Mouse (Mus musculus): ENCODE data around the gene Egf. TPM values are rescaled to one million over a fixed set of nuclear protein-coding genes. Genes with fewer than 3 reads are reported as not detected.

Egf gene
- polyA plus RNA-seq, 1 experiment from 2014 or later, result 1.8 TPM

GRCm38 (mm10) chr3:129652476-129652875 is 102.6 kb downstream of the Egf start:
- Histone ChIP-seq H3K9me3 (ENCODE audit: control insufficient read depth, low read length) (no peaks in the 10 kb centered on the region), H3K4me1 (replicated peaks; ENCODE audit: control insufficient read depth, insufficient read depth, low read length) (0 out of 2 replicates have a peak, but pooled peaks cover 6% of the 10 kb centered on the region), H3K4me2 (ENCODE audit: low read length) (no peak overlapping the region), H3K27me3 (replicated peaks; ENCODE audit: control insufficient read depth, insufficient read depth, low read length) (no peaks in the 10 kb centered on the region), H3K9ac (ENCODE audit: low read length) (no peak overlapping the region), H3K4me3 (ENCODE audit: low read depth, low read length) (no peak overlapping the region), H3K36me3 (ENCODE audit: control insufficient read depth, insufficient read depth, low read length) (no peaks in the 10 kb centered on the region), H3K27ac (ENCODE audit: low read depth) (no peak overlapping the region)
- 85% methylated on average over 4 of the region's 4 CpGs for WGBS
- ATAC-seq (replicated peaks; ENCODE audit: low FRiP score, low TSS enrichment, low read depth) (no peak), DNase-seq (ENCODE audit: low spot score) (no peak)

GRCm38 (mm10) chr3:129651765-129652164 is 103.4 kb downstream of the Egf start:
- no peak overlapping the region for H3K4me2 ChIP-seq (ENCODE audit: low read length)
- H3K4me1 ChIP-seq (replicated peaks; ENCODE audit: control insufficient read depth, insufficient read depth, low read length), result 0 out of 2 replicates have a peak, but pooled peaks cover 6% of the 10 kb centered on the region
- H3K9ac ChIP-seq (ENCODE audit: low read length), result no peak overlapping the region
- H3K27me3 ChIP-seq (replicated peaks; ENCODE audit: control insufficient read depth, insufficient read depth, low read length), result no peaks in the 10 kb centered on the region
- DNase-seq (ENCODE audit: low spot score) (no peak), ATAC-seq (replicated peaks; ENCODE audit: low FRiP score, low TSS enrichment, low read depth) (no peak)
- no peaks in the 10 kb centered on the region for H3K9me3 ChIP-seq (ENCODE audit: control insufficient read depth, low read length)
- WGBS, result 90% methylated on average over 8 of the region's 8 CpGs
- H3K4me3 ChIP-seq (ENCODE audit: low read depth, low read length), result no peak overlapping the region
- H3K27ac ChIP-seq (ENCODE audit: low read depth), result no peak overlapping the region
- no peaks in the 10 kb centered on the region for H3K36me3 ChIP-seq (ENCODE audit: control insufficient read depth, insufficient read depth, low read length)

- 0 out of 2 replicates have a peak, but pooled peaks cover 6% of the 10 kb centered on the region for H3K4me1 ChIP-seq (replicated peaks; ENCODE audit: control insufficient read depth, insufficient read depth, low read length)
- H3K4me2 ChIP-seq (ENCODE audit: low read length), result no peak overlapping the region
- H3K27me3 ChIP-seq (replicated peaks; ENCODE audit: control insufficient read depth, insufficient read depth, low read length), result no peaks in the 10 kb centered on the region
- no peak for DNase-seq (ENCODE audit: low spot score)
- H3K9ac ChIP-seq (ENCODE audit: low read length), result no peak overlapping the region
- no peaks in the 10 kb centered on the region for H3K36me3 ChIP-seq (ENCODE audit: control insufficient read depth, insufficient read depth, low read length)
- WGBS, result 38% methylated on average over 1 of the region's 1 CpGs
- H3K9me3 ChIP-seq (ENCODE audit: control insufficient read depth, low read length), result no peaks in the 10 kb centered on the region
- H3K4me3 ChIP-seq (ENCODE audit: low read depth, low read length), result no peak overlapping the region
- no peak for ATAC-seq (replicated peaks; ENCODE audit: low FRiP score, low TSS enrichment, low read depth)
- no peak overlapping the region for H3K27ac ChIP-seq (ENCODE audit: low read depth)
These were observed 104.2 kb downstream of the Egf start for GRCm38 (mm10) chr3:129650931-129651330.

- Histone ChIP-seq H3K27me3 (replicated peaks; ENCODE audit: control insufficient read depth, insufficient read depth, low read length) (no peaks in the 10 kb centered on the region), H3K9me3 (ENCODE audit: control insufficient read depth, low read length) (no peaks in the 10 kb centered on the region), H3K9ac (ENCODE audit: low read length) (no peak overlapping the region), H3K4me3 (ENCODE audit: low read depth, low read length) (no peak overlapping the region), H3K4me2 (ENCODE audit: low read length) (no peak overlapping the region), H3K4me1 (replicated peaks; ENCODE audit: control insufficient read depth, insufficient read depth, low read length) (0 out of 2 replicates have a peak, but pooled peaks cover 6% of the 10 kb centered on the region), H3K36me3 (ENCODE audit: control insufficient read depth, insufficient read depth, low read length) (no peaks in the 10 kb centered on the region), H3K27ac (ENCODE audit: low read depth) (no peak overlapping the region)
- ATAC-seq (replicated peaks; ENCODE audit: low FRiP score, low TSS enrichment, low read depth), result peak; percentile 66; the same call in 1 of the 2 replicates
- DNase-seq (ENCODE audit: low spot score), result no peak
These were observed 104.9 kb downstream of the Egf start for GRCm38 (mm10) chr3:129650293-129650612.

GRCm38 (mm10) chr3:129649586-129650292 is 105.4 kb downstream of the Egf start:
- 72% methylated on average over 8 of the region's 8 CpGs for WGBS
- DNase-seq (ENCODE audit: low spot score) (no peak), ATAC-seq (replicated peaks; ENCODE audit: low FRiP score, low TSS enrichment, low read depth) (no peak)
- H3K9ac ChIP-seq (ENCODE audit: low read length), result no peak overlapping the region
- 0 out of 2 replicates have a peak, but pooled peaks cover 6% of the 10 kb centered on the region for H3K4me1 ChIP-seq (replicated peaks; ENCODE audit: control insufficient read depth, insufficient read depth, low read length)
- no peaks in the 10 kb centered on the region for H3K36me3 ChIP-seq (ENCODE audit: control insufficient read depth, insufficient read depth, low read length)
- H3K4me2 ChIP-seq (ENCODE audit: low read length), result no peak overlapping the region
- H3K27ac ChIP-seq (ENCODE audit: low read depth), result no peak overlapping the region
- H3K9me3 ChIP-seq (ENCODE audit: control insufficient read depth, low read length), result no peaks in the 10 kb centered on the region
- H3K4me3 ChIP-seq (ENCODE audit: low read depth, low read length), result no peak overlapping the region
- H3K27me3 ChIP-seq (replicated peaks; ENCODE audit: control insufficient read depth, insufficient read depth, low read length), result no peaks in the 10 kb centered on the region

- Histone ChIP-seq H3K36me3 (ENCODE audit: control insufficient read depth, insufficient read depth, low read length) (no peaks in the 10 kb centered on the region), H3K4me2 (ENCODE audit: low read length) (no peak overlapping the region), H3K27me3 (replicated peaks; ENCODE audit: control insufficient read depth, insufficient read depth, low read length) (no peaks in the 10 kb centered on the region), H3K27ac (ENCODE audit: low read depth) (no peak overlapping the region), H3K9ac (ENCODE audit: low read length) (no peak overlapping the region), H3K4me1 (replicated peaks; ENCODE audit: control insufficient read depth, insufficient read depth, low read length) (0 out of 2 replicates have a peak, but pooled peaks cover 6% of the 10 kb centered on the region), H3K9me3 (ENCODE audit: control insufficient read depth, low read length) (no peaks in the 10 kb centered on the region), H3K4me3 (ENCODE audit: low read depth, low read length) (no peak overlapping the region)
- no peak for DNase-seq (ENCODE audit: low spot score)
- ATAC-seq (replicated peaks; ENCODE audit: low FRiP score, low TSS enrichment, low read depth), result no peak
- WGBS, result 75% methylated on average over 5 of the region's 5 CpGs
These were observed 106.5 kb downstream of the Egf start for GRCm38 (mm10) chr3:129648598-129648997.

GRCm38 (mm10) chr3:129647312-129647711 is 107.8 kb downstream of the Egf start:
- H3K4me3 ChIP-seq (ENCODE audit: low read depth, low read length), result no peak overlapping the region
- H3K4me2 ChIP-seq (ENCODE audit: low read length), result no peak overlapping the region
- H3K27ac ChIP-seq (ENCODE audit: low read depth), result no peak overlapping the region
- H3K9me3 ChIP-seq (ENCODE audit: control insufficient read depth, low read length), result no peaks in the 10 kb centered on the region
- H3K27me3 ChIP-seq (replicated peaks; ENCODE audit: control insufficient read depth, insufficient read depth, low read length), result no peaks in the 10 kb centered on the region
- H3K4me1 ChIP-seq (replicated peaks; ENCODE audit: control insufficient read depth, insufficient read depth, low read length), result 0 out of 2 replicates have a peak, but pooled peaks cover 6% of the 10 kb centered on the region
- ATAC-seq (replicated peaks; ENCODE audit: low FRiP score, low TSS enrichment, low read depth) (no peak), DNase-seq (ENCODE audit: low spot score) (no peak)
- H3K9ac ChIP-seq (ENCODE audit: low read length), result no peak overlapping the region
- WGBS, result 91% methylated on average over 10 of the region's 10 CpGs
- H3K36me3 ChIP-seq (ENCODE audit: control insufficient read depth, insufficient read depth, low read length), result no peaks in the 10 kb centered on the region

- H3K27ac ChIP-seq (ENCODE audit: low read depth), result no peak overlapping the region
- WGBS, result 68% methylated on average over 5 of the region's 5 CpGs
- H3K4me1 ChIP-seq (replicated peaks; ENCODE audit: control insufficient read depth, insufficient read depth, low read length), result 0 out of 2 replicates have a peak, but pooled peaks cover 6% of the 10 kb centered on the region
- H3K4me2 ChIP-seq (ENCODE audit: low read length), result no peak overlapping the region
- H3K27me3 ChIP-seq (replicated peaks; ENCODE audit: control insufficient read depth, insufficient read depth, low read length), result no peaks in the 10 kb centered on the region
- no peak for ATAC-seq (replicated peaks; ENCODE audit: low FRiP score, low TSS enrichment, low read depth)
- H3K36me3 ChIP-seq (ENCODE audit: control insufficient read depth, insufficient read depth, low read length), result no peaks in the 10 kb centered on the region
- no peak for DNase-seq (ENCODE audit: low spot score)
- H3K9me3 ChIP-seq (ENCODE audit: control insufficient read depth, low read length), result no peaks in the 10 kb centered on the region
- H3K9ac ChIP-seq (ENCODE audit: low read length), result no peak overlapping the region
- no peak overlapping the region for H3K4me3 ChIP-seq (ENCODE audit: low read depth, low read length)
These were observed 108.3 kb downstream of the Egf start for GRCm38 (mm10) chr3:129646781-129647180.

- H3K9ac ChIP-seq (ENCODE audit: low read length), result no peak overlapping the region
- WGBS, result 61% methylated on average over 3 of the region's 3 CpGs
- no peak overlapping the region for H3K4me3 ChIP-seq (ENCODE audit: low read depth, low read length)
- no peak overlapping the region for H3K4me2 ChIP-seq (ENCODE audit: low read length)
- no peaks in the 10 kb centered on the region for H3K27me3 ChIP-seq (replicated peaks; ENCODE audit: control insufficient read depth, insufficient read depth, low read length)
- H3K4me1 ChIP-seq (replicated peaks; ENCODE audit: control insufficient read depth, insufficient read depth, low read length), result 0 out of 2 replicates have a peak, but pooled peaks cover 5% of the 10 kb centered on the region
- DNase-seq (ENCODE audit: low spot score), result no peak
- no peak for ATAC-seq (replicated peaks; ENCODE audit: low FRiP score, low TSS enrichment, low read depth)
- no peak overlapping the region for H3K27ac ChIP-seq (ENCODE audit: low read depth)
- no peaks in the 10 kb centered on the region for H3K36me3 ChIP-seq (ENCODE audit: control insufficient read depth, insufficient read depth, low read length)
- no peaks in the 10 kb centered on the region for H3K9me3 ChIP-seq (ENCODE audit: control insufficient read depth, low read length)
These were observed 109.7 kb downstream of the Egf start for GRCm38 (mm10) chr3:129645409-129645808.

Measured in intestine, embryonic 14.5 days (tissue).